Mouse (Mus musculus) left cerebral cortex, adult 11 months (tissue): ENCODE data around the gene Usp9x.

Experiments
- DNase-seq: peaks from one replicate; pipeline ENCODE4 v3.0.0; 2022; ENCODE audit warnings: low spot score

Usp9x gene

GRCm38 (mm10) chrX:13071241-13071775 is at the start of gene Usp9x:
Gene Usp9x (plus strand): TSS chrX:13071498.
- no peak for DNase-seq

- DNase-seq, result no peak
Observed at GRCm38 (mm10) chrX:13022547-13023310, 48.6 kb upstream of the Usp9x start.

DNA sequence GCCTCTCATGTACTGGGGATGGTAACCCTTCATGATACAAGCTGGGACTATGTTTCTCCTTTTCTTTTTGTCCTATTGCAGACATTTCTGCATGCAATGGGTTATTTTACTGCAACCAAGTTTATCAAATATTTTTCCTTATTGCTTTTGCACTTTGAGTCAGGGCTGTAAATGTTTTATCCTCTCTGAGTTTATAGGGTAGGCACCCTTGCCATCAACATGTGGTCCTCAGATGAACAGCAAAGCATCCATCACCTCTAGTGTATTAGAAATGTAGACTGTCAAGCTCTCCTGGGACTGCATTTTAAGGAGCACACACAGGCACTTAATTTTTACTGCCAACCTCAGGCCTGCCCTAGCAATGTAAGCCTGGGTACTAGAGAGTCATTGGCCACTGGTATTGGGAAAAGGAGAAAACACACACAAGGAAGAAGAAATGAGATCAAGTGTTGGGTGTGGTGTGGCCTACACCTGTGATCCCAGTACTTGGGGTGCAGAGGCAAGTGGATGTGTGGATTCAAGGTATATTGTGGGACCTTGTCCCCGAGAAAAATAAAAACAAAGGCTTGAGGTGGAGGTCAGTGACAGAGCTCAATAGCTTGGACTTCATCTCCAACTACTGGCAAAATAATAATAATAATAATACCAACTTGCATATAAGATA is 46.6 kb upstream of the Usp9x start:
- no peak for DNase-seq

- no peak for DNase-seq
Observed at GRCm38 (mm10) chrX:13025286-13025685, 46.0 kb upstream of the Usp9x start.

GRCm38 (mm10) chrX:13028156-13028555 is 43.1 kb upstream of the Usp9x start:
- DNase-seq, result no peak

GRCm38 (mm10) chrX:13029996-13030395 is 41.3 kb upstream of the Usp9x start:
- DNase-seq, result no peak

- no peak for DNase-seq
Observed at GRCm38 (mm10) chrX:13037085-13037484, 34.2 kb upstream of the Usp9x start.

DNA sequence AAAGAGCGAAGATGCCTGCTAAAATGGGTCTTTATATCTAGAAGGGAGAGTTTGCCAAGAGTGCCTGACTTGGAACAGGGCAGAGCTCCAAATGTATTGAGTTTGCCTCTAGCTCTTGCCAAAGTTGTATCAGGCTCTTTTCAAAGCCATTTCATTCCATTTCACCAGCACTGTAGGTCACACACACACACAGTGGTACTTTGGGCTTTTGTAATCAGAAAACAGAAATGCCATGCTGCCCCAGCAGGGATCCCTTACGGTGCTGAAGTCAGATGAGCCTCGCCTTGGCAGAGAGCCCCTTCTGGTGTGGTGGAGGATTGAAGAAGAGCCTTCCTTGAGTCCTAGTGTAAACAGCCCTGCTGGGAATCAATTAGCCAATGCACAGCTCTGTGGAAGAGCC is 32.1 kb upstream of the Usp9x start:
- DNase-seq, result no peak

DNA sequence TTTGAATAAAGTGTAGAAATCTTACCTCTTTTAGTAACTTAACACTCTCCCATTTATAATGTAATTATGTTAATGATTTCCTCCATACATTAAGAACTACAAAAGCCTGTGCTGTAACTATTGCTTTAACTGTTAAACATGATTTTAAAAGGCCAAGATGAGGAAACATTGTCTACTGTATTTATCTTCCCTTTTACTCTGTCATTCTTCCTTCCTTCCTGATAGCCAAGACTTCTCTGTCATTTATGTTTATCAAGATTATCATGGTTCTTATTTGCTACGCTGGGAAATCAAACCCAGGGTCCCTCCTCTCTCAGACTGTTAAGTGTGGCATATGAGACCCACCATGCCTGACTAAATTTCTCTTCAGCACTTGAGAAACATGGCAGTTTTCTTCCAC is 30.9 kb upstream of the Usp9x start:
- DNase-seq, result no peak

- DNase-seq, result peak; percentile 86
Observed at GRCm38 (mm10) chrX:13041630-13042129, 29.6 kb upstream of the Usp9x start.

DNA sequence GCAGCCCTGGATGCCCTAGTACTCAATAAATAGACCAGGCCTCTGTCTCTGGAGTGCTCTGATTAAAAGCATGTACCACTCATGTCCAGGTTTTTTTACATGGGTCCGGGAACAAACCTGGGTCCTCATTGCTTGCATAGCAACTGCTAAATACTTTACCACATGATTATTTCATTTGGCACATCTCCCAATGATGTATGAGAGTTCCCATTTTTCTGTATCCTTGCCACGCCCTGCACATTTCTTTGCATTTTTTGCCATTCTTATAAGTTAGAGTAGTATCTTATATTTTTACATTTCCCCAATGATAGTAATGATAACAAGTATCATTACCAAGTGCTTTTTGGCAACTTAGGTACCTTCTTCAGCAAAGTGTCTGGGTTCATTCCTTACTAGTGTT is 27.5 kb upstream of the Usp9x start:
- no peak for DNase-seq

- no peak for DNase-seq
Observed at GRCm38 (mm10) chrX:13044666-13045065, 26.6 kb upstream of the Usp9x start.

DNA sequence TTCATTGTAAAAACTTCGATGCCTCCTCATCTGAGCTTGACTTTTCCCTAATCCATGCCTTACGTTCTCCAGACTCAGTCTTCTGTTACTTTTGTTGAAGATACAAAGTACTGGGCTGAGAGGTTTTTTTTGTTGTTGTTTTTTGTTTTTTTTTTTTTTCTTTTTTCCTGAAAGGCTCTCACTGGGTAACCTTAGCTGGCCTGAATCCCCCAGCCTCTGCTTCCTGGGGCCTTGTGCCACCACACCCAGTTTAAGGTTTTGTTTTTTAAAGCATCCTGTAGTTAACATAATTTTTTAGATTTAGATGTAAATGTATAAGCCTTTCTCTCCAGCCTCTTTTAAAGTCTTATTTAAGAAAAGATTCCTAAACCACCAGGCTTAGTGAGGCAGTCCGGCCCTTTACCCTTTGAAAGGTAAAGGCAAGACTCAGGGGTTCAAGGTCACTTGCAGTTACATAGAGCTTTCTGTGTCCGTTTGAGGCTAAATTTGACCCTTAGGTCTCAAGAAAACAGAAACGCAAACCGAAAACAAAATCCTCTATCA is 24.3 kb upstream of the Usp9x start:
- no peak for DNase-seq

DNA sequence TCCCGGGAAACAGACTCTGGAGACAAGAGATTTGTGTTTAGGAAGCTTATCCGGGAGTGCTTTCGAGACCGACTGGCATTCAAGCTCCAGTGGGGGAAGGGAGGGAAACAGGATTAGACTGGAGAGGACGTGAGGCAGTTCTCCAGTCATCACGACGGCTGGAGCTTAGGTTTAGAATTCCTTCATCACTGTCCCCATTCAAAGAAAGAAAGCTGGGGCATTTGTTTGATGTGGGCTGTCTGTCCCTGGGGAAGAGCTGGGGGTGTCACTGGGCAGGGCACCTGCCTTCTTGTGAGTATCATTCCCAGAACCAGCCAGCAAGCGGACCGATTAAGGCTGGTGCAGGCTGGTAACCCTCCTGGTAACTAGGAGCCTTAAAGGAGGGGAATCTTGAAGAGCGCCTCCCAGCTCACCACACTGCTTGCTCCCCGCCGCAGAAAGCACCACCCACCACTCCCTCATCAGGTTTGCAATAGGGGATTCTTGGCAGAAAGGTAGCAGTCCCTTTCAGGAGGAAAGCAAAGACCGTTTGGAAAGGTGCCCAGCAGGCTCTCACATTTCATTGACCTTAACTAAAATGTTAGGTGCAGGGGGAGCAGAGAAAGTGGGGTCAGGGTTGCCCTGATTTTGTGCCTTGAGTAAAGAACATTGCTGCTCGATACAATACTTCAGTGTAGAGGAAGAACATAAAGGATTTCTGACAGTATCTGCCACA is 23.5 kb upstream of the Usp9x start:
- no peak for DNase-seq

GRCm38 (mm10) chrX:13054612-13055011 is 16.7 kb upstream of the Usp9x start:
- DNase-seq, result no peak

GRCm38 (mm10) chrX:13061961-13062360 is 9.3 kb upstream of the Usp9x start:
- DNase-seq, result no peak

- DNase-seq, result no peak
Observed at GRCm38 (mm10) chrX:13064273-13064925, 6.9 kb upstream of the Usp9x start.

DNA sequence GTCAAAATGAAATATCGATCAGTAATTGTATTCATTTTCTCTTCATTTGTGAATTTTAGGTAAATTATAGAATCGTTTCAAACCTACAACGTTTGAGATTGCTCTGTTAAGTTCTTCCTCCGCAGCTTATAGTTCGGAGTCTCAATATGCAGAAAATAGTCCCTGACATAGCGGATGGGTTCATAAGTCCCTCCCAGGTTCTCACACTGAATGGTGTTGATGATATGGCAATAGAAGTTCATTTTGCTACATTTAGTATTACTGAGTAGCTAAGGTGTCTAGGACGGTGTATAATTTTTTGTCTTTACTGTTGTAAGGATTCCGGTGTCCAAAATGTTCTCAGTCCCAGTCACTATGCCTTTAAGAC is 1.1 kb upstream of the Usp9x start:
- DNase-seq, result no peak

- DNase-seq, result peak; percentile 89
Observed at GRCm38 (mm10) chrX:13070573-13071240, 591 bp upstream of the Usp9x start.

GRCm38 (mm10) chrX:13071776-13072460 is 620 bp downstream of the Usp9x start:
- peak; percentile 45 for DNase-seq
